Mouse (Mus musculus): Measurements from ENCODE around the gene Kif6. TPM values are rescaled to one million over a fixed set of nuclear protein-coding genes. Genes with fewer than 3 reads are reported as not detected.

The Kif6 gene
- total and polyA plus RNA-seq, 3 experiments, result 2.1 to 2.6 (median 2.3) TPM

- WGBS, result 32% methylated on average over 6 of the region's 6 CpGs
- peak in 1 of 2 experiments; percentile 25 for DNase-seq
- H3K9ac ChIP-seq (ENCODE audit: low read depth, low read length), result no peak overlapping the region
- intact Hi-C loops (cut with DNase I), result no loop called here
- H3K27ac ChIP-seq, result no peak overlapping the region
- no peak overlapping the region for H3K4me3 ChIP-seq
- H3K79me2 ChIP-seq (replicated peaks; ENCODE audit: control insufficient read depth, insufficient read depth, low read length), result no peaks in the 10 kb centered on the region
- no peaks in the 10 kb centered on the region for H3K36me3 ChIP-seq (ENCODE audit: control insufficient read depth, insufficient read depth, low read length)
- TF ChIP-seq EP300 (IDR thresholded peaks at IDR 0.05; ENCODE audit: insufficient read depth, low read depth, low read length) (no peak), POLR2A (IDR thresholded peaks at IDR 0.05; ENCODE audit: insufficient read depth, low read depth, low read length) (no peak), CTCF (IDR thresholded peaks at IDR 0.05) (no peak)
- H3K4me1 ChIP-seq (ENCODE audit: control insufficient read depth, insufficient read depth, low read length), result peaks cover 7% of the 10 kb centered on the region; the same call in 1 of the 2 replicates
- no peaks in the 10 kb centered on the region; the same call in 1 of the 2 replicates for H3K27me3 ChIP-seq (ENCODE audit: control insufficient read depth, insufficient read depth, low read length)
Measured at GRCm38 (mm10) chr17:49824142-49824840, 209.4 kb downstream of the Kif6 start.

GRCm38 (mm10) chr17:49824841-49825450, 210.0 kb downstream of the Kif6 start:
- Histone ChIP-seq H3K9ac (ENCODE audit: low read depth, low read length) (no peak overlapping the region), H3K79me2 (replicated peaks; ENCODE audit: control insufficient read depth, insufficient read depth, low read length) (no peaks in the 10 kb centered on the region), H3K4me1 (ENCODE audit: control insufficient read depth, insufficient read depth, low read length) (peaks cover 7% of the 10 kb centered on the region; the same call in 1 of the 2 replicates), H3K4me3 (no peak overlapping the region), H3K27ac (no peak overlapping the region), H3K36me3 (ENCODE audit: control insufficient read depth, insufficient read depth, low read length) (no peaks in the 10 kb centered on the region), H3K27me3 (ENCODE audit: control insufficient read depth, insufficient read depth, low read length) (no peaks in the 10 kb centered on the region)
- DNase-seq, result no peak
- intact Hi-C loops (cut with DNase I), result no loop called here
- TF ChIP-seq CTCF (IDR thresholded peaks at IDR 0.05) (no peak), EP300 (IDR thresholded peaks at IDR 0.05; ENCODE audit: insufficient read depth, low read depth, low read length) (no peak), POLR2A (IDR thresholded peaks at IDR 0.05; ENCODE audit: insufficient read depth, low read depth, low read length) (no peak)
- WGBS, result 82% methylated on average over 7 of the region's 7 CpGs

GRCm38 (mm10) chr17:49825831-49826230, 210.9 kb downstream of the Kif6 start:
- intact Hi-C loops (cut with DNase I), result no loop called here
- Histone ChIP-seq H3K4me1 (ENCODE audit: control insufficient read depth, insufficient read depth, low read length) (peaks cover 9% of the 10 kb centered on the region; the same call in 1 of the 2 replicates), H3K27me3 (ENCODE audit: control insufficient read depth, insufficient read depth, low read length) (no peaks in the 10 kb centered on the region), H3K9ac (ENCODE audit: low read depth, low read length) (no peak overlapping the region), H3K4me3 (no peak overlapping the region), H3K27ac (no peak overlapping the region), H3K79me2 (replicated peaks; ENCODE audit: control insufficient read depth, insufficient read depth, low read length) (no peaks in the 10 kb centered on the region), H3K36me3 (ENCODE audit: control insufficient read depth, insufficient read depth, low read length) (no peaks in the 10 kb centered on the region)
- peak in 1 of 2 experiments; percentile 10 for DNase-seq
- WGBS, result 63% methylated on average over 5 of the region's 5 CpGs
- no peak for TF ChIP-seq EP300 (IDR thresholded peaks at IDR 0.05; ENCODE audit: insufficient read depth, low read depth, low read length)

- Histone ChIP-seq H3K4me1 (ENCODE audit: control insufficient read depth, insufficient read depth, low read length) (peaks cover 2% of the 10 kb centered on the region; the same call in 1 of the 2 replicates), H3K4me3 (no peak overlapping the region), H3K27ac (no peak overlapping the region), H3K27me3 (ENCODE audit: control insufficient read depth, insufficient read depth, low read length) (no peaks in the 10 kb centered on the region), H3K36me3 (ENCODE audit: control insufficient read depth, insufficient read depth, low read length) (no peaks in the 10 kb centered on the region), H3K9ac (ENCODE audit: low read depth, low read length) (no peak overlapping the region), H3K79me2 (replicated peaks; ENCODE audit: control insufficient read depth, insufficient read depth, low read length) (no peaks in the 10 kb centered on the region)
- intact Hi-C loops (cut with DNase I), result loop anchor here (5.0 kb wide), 1 partner anchor 94 kb away; no protein-coding TSS in a partner anchor
- 47% methylated on average over 3 of the region's 3 CpGs for WGBS
- no peak for DNase-seq
- no peak for TF ChIP-seq EP300 (IDR thresholded peaks at IDR 0.05; ENCODE audit: insufficient read depth, low read depth, low read length)
- no peak for TF ChIP-seq POLR2A (IDR thresholded peaks at IDR 0.05; ENCODE audit: insufficient read depth, low read depth, low read length)
- TF ChIP-seq CTCF (IDR thresholded peaks at IDR 0.05), result no peak
Measured at GRCm38 (mm10) chr17:49831745-49832144, 216.8 kb downstream of the Kif6 start.

GRCm38 (mm10) chr17:49834044-49834545, 219.2 kb downstream of the Kif6 start:
- H3K79me2 ChIP-seq (replicated peaks; ENCODE audit: control insufficient read depth, insufficient read depth, low read length), result no peaks in the 10 kb centered on the region
- no peak for DNase-seq
- H3K4me1 ChIP-seq (ENCODE audit: control insufficient read depth, insufficient read depth, low read length), result peaks cover 2% of the 10 kb centered on the region; the same call in 1 of the 2 replicates
- TF ChIP-seq CTCF (IDR thresholded peaks at IDR 0.05), result no peak
- no peak for TF ChIP-seq POLR2A (IDR thresholded peaks at IDR 0.05; ENCODE audit: insufficient read depth, low read depth, low read length)
- no peak for TF ChIP-seq EP300 (IDR thresholded peaks at IDR 0.05; ENCODE audit: insufficient read depth, low read depth, low read length)
- H3K27me3 ChIP-seq (ENCODE audit: control insufficient read depth, insufficient read depth, low read length), result 0 out of 2 replicates have a peak, but pooled peaks cover 2% of the 10 kb centered on the region
- no peaks in the 10 kb centered on the region for H3K36me3 ChIP-seq (ENCODE audit: control insufficient read depth, insufficient read depth, low read length)
- H3K27ac ChIP-seq, result no peak overlapping the region
- intact Hi-C loops (cut with DNase I), result loop anchor here (5.0 kb wide), 1 partner anchor 97 kb away; no protein-coding TSS in a partner anchor
- H3K9ac ChIP-seq (ENCODE audit: low read depth, low read length), result no peak overlapping the region
- WGBS, result 79% methylated on average over 5 of the region's 5 CpGs
- H3K4me3 ChIP-seq, result no peak overlapping the region

- DNase-seq, result no peak
- TF ChIP-seq POLR2A (IDR thresholded peaks at IDR 0.05; ENCODE audit: insufficient read depth, low read depth, low read length) (no peak), EP300 (IDR thresholded peaks at IDR 0.05; ENCODE audit: insufficient read depth, low read depth, low read length) (no peak), CTCF (IDR thresholded peaks at IDR 0.05) (no peak)
- intact Hi-C loops (cut with DNase I), result no loop called here
- H3K4me3 ChIP-seq, result no peak overlapping the region
- H3K9ac ChIP-seq (ENCODE audit: low read depth, low read length), result no peak overlapping the region
- 25% methylated on average over 5 of the region's 5 CpGs for WGBS
- H3K79me2 ChIP-seq (replicated peaks; ENCODE audit: control insufficient read depth, insufficient read depth, low read length), result no peaks in the 10 kb centered on the region
- H3K27ac ChIP-seq, result no peak overlapping the region
- H3K4me1 ChIP-seq (ENCODE audit: control insufficient read depth, insufficient read depth, low read length), result no peaks in the 10 kb centered on the region
- no peaks in the 10 kb centered on the region for H3K36me3 ChIP-seq (ENCODE audit: control insufficient read depth, insufficient read depth, low read length)
- H3K27me3 ChIP-seq (ENCODE audit: control insufficient read depth, insufficient read depth, low read length), result 0 out of 2 replicates have a peak, but pooled peaks cover 2% of the 10 kb centered on the region
Measured at GRCm38 (mm10) chr17:49837417-49837816, 222.5 kb downstream of the Kif6 start.

All from heart, adult 2 months (tissue).